Mouse (Mus musculus): ENCODE data around the gene Rnf32.

DNA sequence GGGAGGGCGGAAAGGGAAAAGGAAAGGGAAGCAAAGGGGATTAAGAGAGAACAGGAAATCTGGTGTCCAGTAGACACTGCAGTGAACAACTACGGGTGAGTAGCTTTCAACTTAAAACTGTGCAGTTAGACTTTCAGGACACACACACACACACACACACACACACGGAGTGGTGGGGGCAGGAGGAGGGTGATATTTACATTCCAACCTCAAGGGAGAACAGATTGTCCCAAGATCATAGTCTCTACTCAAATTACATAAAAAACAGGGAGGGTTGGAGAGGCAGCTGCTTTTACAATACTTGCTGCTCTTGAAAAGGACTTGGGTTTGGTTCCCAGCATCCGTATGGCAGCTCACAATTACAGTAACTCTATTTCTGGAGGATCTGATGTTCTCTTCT, 45.6 kb upstream of the Rnf32 start:
- TF ChIP-seq CTCF (IDR thresholded peaks at IDR 0.05; ENCODE audit: low read depth) (no peak), EP300 (IDR thresholded peaks at IDR 0.05; ENCODE audit: low read depth) (no peak)
